Mouse (Mus musculus): Measurements from ENCODE around the gene Olfr94. TPM values are rescaled to one million over a fixed set of nuclear protein-coding genes. Genes with fewer than 3 reads are reported as not detected.

Olfr94 gene
- polyA plus RNA-seq (2014; fragmentation: Illumina TruSeq; extraction: RNeasy Lipid Tissue Mini Kit (QIAGEN cat#74804); ENCODE audit: low read depth, low replicate concordance), result not detected

DNA sequence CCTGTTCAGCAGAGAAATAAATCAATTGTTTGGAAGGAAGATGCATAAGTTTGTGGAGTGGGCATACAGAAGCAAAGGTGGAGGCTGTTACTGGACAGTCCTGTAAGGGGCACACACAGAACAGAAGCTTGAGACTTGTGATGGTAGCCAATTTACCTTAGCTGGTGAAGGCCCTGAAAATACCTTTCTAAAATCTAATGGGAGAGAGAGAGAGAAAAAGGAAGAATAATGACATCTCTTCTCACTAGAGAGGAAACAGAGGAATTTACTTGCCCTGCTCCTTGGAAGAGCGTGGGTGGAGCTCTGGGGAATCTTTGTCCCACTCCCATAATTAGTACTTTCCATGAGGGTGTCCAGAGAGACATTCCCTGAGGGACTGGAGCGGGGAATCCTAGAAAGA lies at the start of gene Olfr94:
TSS of gene Olfr94 (minus strand) at position 101 of the 400 bp plus-strand sequence.

DNA sequence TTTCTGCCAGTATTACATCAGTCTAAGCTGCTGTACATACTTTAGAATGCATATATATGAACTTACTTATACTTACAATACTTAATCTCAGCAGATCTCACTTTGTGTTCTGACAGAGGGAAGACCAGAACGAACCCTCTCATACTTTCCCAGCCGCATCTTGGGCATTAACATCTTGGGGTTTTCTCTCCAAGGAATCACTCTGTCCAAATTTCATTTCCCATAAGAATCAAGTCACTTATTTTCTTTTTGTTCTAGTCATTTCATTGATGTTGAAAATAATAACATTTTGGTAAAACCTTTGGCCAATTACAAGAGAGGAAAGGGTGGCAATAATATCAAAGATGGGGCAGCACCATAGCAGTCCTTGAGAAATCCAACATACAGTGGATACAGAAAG lies 36.4 kb upstream of the Olfr94 start, which contains the start of gene Olfr97:
TSS of gene Olfr97 (minus strand) at position 101 of the 400 bp plus-strand sequence.

DNA sequence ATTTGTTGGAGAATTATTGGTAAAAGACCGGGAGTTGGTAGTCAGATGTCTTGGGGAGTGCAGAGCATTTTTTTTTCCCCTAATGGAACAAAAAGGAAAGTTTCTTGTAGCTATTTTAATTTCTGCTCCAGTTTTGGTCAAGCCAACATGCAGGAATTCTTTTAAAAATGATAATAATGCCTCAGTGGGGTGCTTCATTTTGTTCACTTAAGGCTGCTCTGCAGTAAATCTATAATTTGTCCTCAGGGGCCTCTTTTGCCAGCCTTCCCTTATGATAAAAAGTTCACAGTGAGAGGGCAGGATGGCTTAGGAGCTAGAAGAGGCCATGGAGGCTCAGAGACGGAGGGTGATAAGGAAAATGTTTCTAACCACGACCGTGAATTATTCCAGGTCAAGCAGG lies 19.1 kb upstream of the Olfr94 start, which contains the start of gene Olfr96:
TSS of gene Olfr96 (plus strand) at position 301 of the 400 bp plus-strand sequence.

DNA sequence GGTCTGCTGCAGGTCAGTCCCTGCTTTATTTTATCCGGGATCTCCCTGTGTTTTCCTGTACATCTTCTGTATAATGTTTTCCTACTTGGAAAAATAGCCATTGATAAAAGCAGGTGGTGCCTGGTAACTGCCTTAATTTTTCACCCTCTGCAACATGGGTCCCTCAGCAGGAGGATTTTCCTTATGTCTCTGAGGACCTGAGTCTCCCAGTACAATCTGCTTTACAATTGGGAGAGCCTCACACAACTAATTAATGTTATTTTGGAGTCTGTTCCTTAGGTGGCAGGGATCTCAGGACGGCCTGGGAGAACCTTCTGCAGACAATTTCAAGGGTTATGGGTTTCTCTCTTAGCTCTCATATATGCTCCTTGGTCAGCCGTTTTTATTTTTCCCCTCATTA lies 12.2 kb upstream of the Olfr94 start, which contains the start of gene Olfr95:
TSS of gene Olfr95 (minus strand) at position 101 of the 400 bp plus-strand sequence.

DNA sequence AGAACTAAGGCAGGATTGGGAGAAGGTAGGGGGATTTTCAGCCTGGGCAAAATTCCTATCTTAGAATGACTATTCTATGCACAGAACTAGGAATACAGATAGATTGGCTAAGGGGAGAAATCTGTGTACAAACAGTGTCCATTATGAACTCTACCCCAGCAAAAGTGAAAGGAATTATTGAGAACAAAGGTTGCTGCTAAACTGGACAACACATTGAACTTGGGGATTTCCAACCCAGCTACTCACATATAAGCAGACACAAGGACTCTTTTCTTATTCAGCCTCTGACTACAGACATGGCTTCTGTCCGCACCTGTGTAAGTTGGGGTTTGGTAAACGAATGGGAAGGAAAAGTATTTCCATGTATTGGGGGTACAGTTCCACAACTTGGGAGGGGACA lies 7.1 kb downstream of the Olfr94 start, which contains the start of gene Ubd:
TSS of gene Ubd (plus strand) at position 237 of the 400 bp plus-strand sequence.

DNA sequence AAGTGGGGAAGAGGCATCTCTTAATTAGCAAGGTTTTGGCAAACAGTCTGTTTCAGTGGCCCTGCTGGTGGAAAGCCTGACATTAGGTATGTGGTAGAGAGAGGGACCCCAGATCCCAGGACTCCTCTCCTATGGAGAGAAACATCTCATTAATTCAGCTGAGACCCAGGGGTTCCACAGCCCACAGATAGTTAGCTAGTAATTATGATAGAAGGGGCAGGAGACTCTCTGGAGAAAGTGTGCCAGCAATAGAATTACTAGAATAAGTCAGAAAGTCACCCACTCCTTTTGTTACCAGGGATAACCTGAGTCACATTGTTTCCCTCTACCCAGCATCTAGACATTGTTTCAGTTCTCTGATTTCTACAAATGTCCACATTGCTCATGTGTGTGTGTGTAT lies 39.4 kb downstream of the Olfr94 start, which contains the start of gene Olfr93:
TSS of gene Olfr93 (minus strand) at position 101 of the 400 bp plus-strand sequence.

Other genes starting within 250 kb of the Olfr94 start
- gene Ppp1r11, start 249.3 kb downstream of the Olfr94 start, polyA plus RNA-seq (2014; fragmentation: Illumina TruSeq; extraction: RNeasy Lipid Tissue Mini Kit (QIAGEN cat#74804); ENCODE audit: low read depth, low replicate concordance), result 9.2 TPM
- gene Znrd1, start 242.4 kb downstream of the Olfr94 start, polyA plus RNA-seq (2014; fragmentation: Illumina TruSeq; extraction: RNeasy Lipid Tissue Mini Kit (QIAGEN cat#74804); ENCODE audit: low read depth, low replicate concordance), result 19.7 TPM
- 22.8 TPM for gene Znrd1as, start 242.4 kb downstream of the Olfr94 start, polyA plus RNA-seq (2014; fragmentation: Illumina TruSeq; extraction: RNeasy Lipid Tissue Mini Kit (QIAGEN cat#74804); ENCODE audit: low read depth, low replicate concordance)
- gene 2410137M14Rik, start 219.8 kb downstream of the Olfr94 start, polyA plus RNA-seq (2014; fragmentation: Illumina TruSeq; extraction: RNeasy Lipid Tissue Mini Kit (QIAGEN cat#74804); ENCODE audit: low read depth, low replicate concordance), result not detected
- 0.28 TPM for gene H2-M5, start 211.5 kb downstream of the Olfr94 start, polyA plus RNA-seq (2014; fragmentation: Illumina TruSeq; extraction: RNeasy Lipid Tissue Mini Kit (QIAGEN cat#74804); ENCODE audit: low read depth, low replicate concordance)
- gene Zfp57, start 199.8 kb downstream of the Olfr94 start, polyA plus RNA-seq (2014; fragmentation: Illumina TruSeq; extraction: RNeasy Lipid Tissue Mini Kit (QIAGEN cat#74804); ENCODE audit: low read depth, low replicate concordance), result 5.1 TPM
- not detected for gene Mog, start 177.6 kb downstream of the Olfr94 start, polyA plus RNA-seq (2014; fragmentation: Illumina TruSeq; extraction: RNeasy Lipid Tissue Mini Kit (QIAGEN cat#74804); ENCODE audit: low read depth, low replicate concordance)
- gene Gabbr1, start 155.0 kb downstream of the Olfr94 start, polyA plus RNA-seq (2014; fragmentation: Illumina TruSeq; extraction: RNeasy Lipid Tissue Mini Kit (QIAGEN cat#74804); ENCODE audit: low read depth, low replicate concordance), result 42.1 TPM
- not detected for gene Olfr90, start 112.5 kb downstream of the Olfr94 start, polyA plus RNA-seq (2014; fragmentation: Illumina TruSeq; extraction: RNeasy Lipid Tissue Mini Kit (QIAGEN cat#74804); ENCODE audit: low read depth, low replicate concordance)
- gene Olfr91, start 102.7 kb downstream of the Olfr94 start, polyA plus RNA-seq (2014; fragmentation: Illumina TruSeq; extraction: RNeasy Lipid Tissue Mini Kit (QIAGEN cat#74804); ENCODE audit: low read depth, low replicate concordance), result not detected
- not detected for gene Olfr92, start 80.9 kb downstream of the Olfr94 start, polyA plus RNA-seq (2014; fragmentation: Illumina TruSeq; extraction: RNeasy Lipid Tissue Mini Kit (QIAGEN cat#74804); ENCODE audit: low read depth, low replicate concordance)
- gene Olfr93, start 39.5 kb downstream of the Olfr94 start, polyA plus RNA-seq (2014; fragmentation: Illumina TruSeq; extraction: RNeasy Lipid Tissue Mini Kit (QIAGEN cat#74804); ENCODE audit: low read depth, low replicate concordance), result not detected
- gene Ubd, start 7.1 kb downstream of the Olfr94 start, polyA plus RNA-seq (2014; fragmentation: Illumina TruSeq; extraction: RNeasy Lipid Tissue Mini Kit (QIAGEN cat#74804); ENCODE audit: low read depth, low replicate concordance), result 12.9 TPM
- gene Olfr95, start 12.1 kb upstream of the Olfr94 start, polyA plus RNA-seq (2014; fragmentation: Illumina TruSeq; extraction: RNeasy Lipid Tissue Mini Kit (QIAGEN cat#74804); ENCODE audit: low read depth, low replicate concordance), result not detected
- gene Olfr96, start 19.2 kb upstream of the Olfr94 start, polyA plus RNA-seq (2014; fragmentation: Illumina TruSeq; extraction: RNeasy Lipid Tissue Mini Kit (QIAGEN cat#74804); ENCODE audit: low read depth, low replicate concordance), result not detected
- not detected for gene Olfr97, start 36.3 kb upstream of the Olfr94 start, polyA plus RNA-seq (2014; fragmentation: Illumina TruSeq; extraction: RNeasy Lipid Tissue Mini Kit (QIAGEN cat#74804); ENCODE audit: low read depth, low replicate concordance)
- gene Olfr98, start 62.8 kb upstream of the Olfr94 start, polyA plus RNA-seq (2014; fragmentation: Illumina TruSeq; extraction: RNeasy Lipid Tissue Mini Kit (QIAGEN cat#74804); ENCODE audit: low read depth, low replicate concordance), result not detected
- gene H2-M3, start 69.2 kb upstream of the Olfr94 start, polyA plus RNA-seq (2014; fragmentation: Illumina TruSeq; extraction: RNeasy Lipid Tissue Mini Kit (QIAGEN cat#74804); ENCODE audit: low read depth, low replicate concordance), result 3.1 TPM
- not detected for gene Olfr99, start 82.5 kb upstream of the Olfr94 start, polyA plus RNA-seq (2014; fragmentation: Illumina TruSeq; extraction: RNeasy Lipid Tissue Mini Kit (QIAGEN cat#74804); ENCODE audit: low read depth, low replicate concordance)
- gene Olfr101, start 103.3 kb upstream of the Olfr94 start, polyA plus RNA-seq (2014; fragmentation: Illumina TruSeq; extraction: RNeasy Lipid Tissue Mini Kit (QIAGEN cat#74804); ENCODE audit: low read depth, low replicate concordance), result not detected
- gene Olfr102, start 116.1 kb upstream of the Olfr94 start, polyA plus RNA-seq (2014; fragmentation: Illumina TruSeq; extraction: RNeasy Lipid Tissue Mini Kit (QIAGEN cat#74804); ENCODE audit: low read depth, low replicate concordance), result not detected
- not detected for gene Olfr103, start 138.7 kb upstream of the Olfr94 start, polyA plus RNA-seq (2014; fragmentation: Illumina TruSeq; extraction: RNeasy Lipid Tissue Mini Kit (QIAGEN cat#74804); ENCODE audit: low read depth, low replicate concordance)
- not detected for gene Olfr104-ps, start 158.6 kb upstream of the Olfr94 start, polyA plus RNA-seq (2014; fragmentation: Illumina TruSeq; extraction: RNeasy Lipid Tissue Mini Kit (QIAGEN cat#74804); ENCODE audit: low read depth, low replicate concordance)
- gene Olfr105-ps, start 178.0 kb upstream of the Olfr94 start, polyA plus RNA-seq (2014; fragmentation: Illumina TruSeq; extraction: RNeasy Lipid Tissue Mini Kit (QIAGEN cat#74804); ENCODE audit: low read depth, low replicate concordance), result not detected
- gene Olfr106-ps, start 189.4 kb upstream of the Olfr94 start, polyA plus RNA-seq (2014; fragmentation: Illumina TruSeq; extraction: RNeasy Lipid Tissue Mini Kit (QIAGEN cat#74804); ENCODE audit: low read depth, low replicate concordance), result not detected
- gene Olfr107, start 198.2 kb upstream of the Olfr94 start, polyA plus RNA-seq (2014; fragmentation: Illumina TruSeq; extraction: RNeasy Lipid Tissue Mini Kit (QIAGEN cat#74804); ENCODE audit: low read depth, low replicate concordance), result not detected
- not detected for gene Olfr108, start 244.5 kb upstream of the Olfr94 start, polyA plus RNA-seq (2014; fragmentation: Illumina TruSeq; extraction: RNeasy Lipid Tissue Mini Kit (QIAGEN cat#74804); ENCODE audit: low read depth, low replicate concordance)